Mouse (Mus musculus): ENCODE measurements around the gene Hist1h2ae.
A peak's percentile ranks its signal among the peaks of the same experiment; 100 is the strongest.
"Not testable (repeated sequence)": the region's sequence is repeated elsewhere in the genome, so short reads cannot be mapped to it uniquely, and the experiment has no call there.

The Hist1h2ae gene

GRCm38 (mm10) chr13:23562699-23563462 lies 8.1 kb downstream of the Hist1h2ae start:
- peak; percentile 89 for DNase-seq (ENCODE audit: low read depth, low spot score)

GRCm38 (mm10) chr13:23561883-23562659 lies 8.9 kb downstream of the Hist1h2ae start, which contains the start of gene Hist1h3e:
TSS of gene Hist1h3e (minus strand) at chr13:23562369.
- DNase-seq (ENCODE audit: low read depth, low spot score): peak; percentile 99

- not testable (repeated sequence) for DNase-seq (ENCODE audit: low read depth, low spot score)
Measured at GRCm38 (mm10) chr13:23561531-23561882, 9.5 kb downstream of the Hist1h2ae start.

GRCm38 (mm10) chr13:23560699-23561098 lies 10.3 kb downstream of the Hist1h2ae start:
- DNase-seq (ENCODE audit: low read depth, low spot score): not testable (repeated sequence)

- DNase-seq (ENCODE audit: low read depth, low spot score): no peak
Measured at GRCm38 (mm10) chr13:23556906-23557305, 14.1 kb downstream of the Hist1h2ae start.

- DNase-seq (ENCODE audit: low read depth, low spot score): peak; percentile 97
Measured at GRCm38 (mm10) chr13:23555839-23556416, 15.1 kb downstream of the Hist1h2ae start.

- DNase-seq (ENCODE audit: low read depth, low spot score): peak; percentile 93
Measured at GRCm38 (mm10) chr13:23554925-23555838, 15.8 kb downstream of the Hist1h2ae start.

GRCm38 (mm10) chr13:23554393-23554792 lies 16.6 kb downstream of the Hist1h2ae start:
- no peak for DNase-seq (ENCODE audit: low read depth, low spot score)

GRCm38 (mm10) chr13:23552962-23553361 lies 18.1 kb downstream of the Hist1h2ae start, which contains the start of gene Hist1h1d:
TSS of gene Hist1h1d (plus strand) at chr13:23553262.
- no peak for DNase-seq (ENCODE audit: low read depth, low spot score)

- no peak for DNase-seq (ENCODE audit: low read depth, low spot score)
Measured at GRCm38 (mm10) chr13:23551931-23552914, 18.8 kb downstream of the Hist1h2ae start.

- DNase-seq (ENCODE audit: low read depth, low spot score): peak; percentile 98
Measured at GRCm38 (mm10) chr13:23551146-23551834, 19.7 kb downstream of the Hist1h2ae start, which contains the start of gene Hist1h4f. TSS of gene Hist1h4f (minus strand) at chr13:23551648.

- DNase-seq (ENCODE audit: low read depth, low spot score): no peak
Measured at GRCm38 (mm10) chr13:23550761-23551145, 20.3 kb downstream of the Hist1h2ae start.

- no peak for DNase-seq (ENCODE audit: low read depth, low spot score)
Measured at GRCm38 (mm10) chr13:23546694-23547093, 24.3 kb downstream of the Hist1h2ae start.

- not testable (repeated sequence) for DNase-seq (ENCODE audit: low read depth, low spot score)
Measured at GRCm38 (mm10) chr13:23544787-23545120, 26.3 kb downstream of the Hist1h2ae start.

- DNase-seq (ENCODE audit: low read depth, low spot score): peak; percentile 97
Measured at GRCm38 (mm10) chr13:23543965-23544786, 26.8 kb downstream of the Hist1h2ae start, which contains the start of gene Hist1h3f. TSS of gene Hist1h3f (plus strand) at chr13:23544052.

- peak; percentile 98 for DNase-seq (ENCODE audit: low read depth, low spot score)
Measured at GRCm38 (mm10) chr13:23542999-23543607, 27.9 kb downstream of the Hist1h2ae start, which contains the start of gene Hist1h2bh. TSS of gene Hist1h2bh (minus strand) at chr13:23543392.

GRCm38 (mm10) chr13:23542225-23542980 lies 28.6 kb downstream of the Hist1h2ae start:
- not testable (repeated sequence) for DNase-seq (ENCODE audit: low read depth, low spot score)
